Mouse (Mus musculus): ENCODE measurements at regions not wholly inside any gene's neighbourhood (a gene's known extent, or its start where the extent isn't known, plus 50 kb on each side); places are given as distances from the start of the nearest gene placed in this dataset.

GRCm38 (mm10) chr12:25177827-25178226 is 80.9 kb upstream of the Id2 start:
- H3K27ac ChIP-seq (ENCODE audit: low read depth, low read length) = no peak overlapping the region
- 79% methylated on average over 3 of the region's 3 CpGs for WGBS
- no peaks in the 10 kb centered on the region for H3K27me3 ChIP-seq (ENCODE audit: control insufficient read depth, insufficient read depth, low read length)

GRCm38 (mm10) chr12:25176565-25176964 is 79.6 kb upstream of the Id2 start:
- H3K4me3 ChIP-seq (ENCODE audit: low read length) = no peak overlapping the region
- peaks cover 3% of the 10 kb centered on the region; the same call in 1 of the 2 replicates for H3K9me3 ChIP-seq (ENCODE audit: control insufficient read depth, low read length)
- H3K9ac ChIP-seq (ENCODE audit: low read depth, low read length) = no peak overlapping the region
- H3K27me3 ChIP-seq (ENCODE audit: control insufficient read depth, insufficient read depth, low read length) = no peaks in the 10 kb centered on the region
- no peak overlapping the region for H3K4me2 ChIP-seq (replicated peaks; ENCODE audit: low read depth, low read length)
- ATAC-seq (ENCODE audit: low FRiP score, low TSS enrichment) = no peak
- H3K4me1 ChIP-seq (ENCODE audit: control insufficient read depth, insufficient read depth, low read length) = no peaks in the 10 kb centered on the region
- 85% methylated on average over 3 of the region's 3 CpGs for WGBS
- H3K27ac ChIP-seq (ENCODE audit: low read depth, low read length) = no peak overlapping the region
- no peaks in the 10 kb centered on the region for H3K36me3 ChIP-seq (ENCODE audit: control insufficient read depth, insufficient read depth, low read length)

More at GRCm38 (mm10) chr12:25177827-25178226, 80.9 kb upstream of the Id2 start:
- Histone ChIP-seq H3K4me2 (replicated peaks; ENCODE audit: low read depth, low read length) (no peak overlapping the region), H3K4me1 (ENCODE audit: control insufficient read depth, insufficient read depth, low read length) (no peaks in the 10 kb centered on the region), H3K9me3 (ENCODE audit: control insufficient read depth, low read length) (peaks cover 3% of the 10 kb centered on the region; the same call in 1 of the 2 replicates), H3K4me3 (ENCODE audit: low read length) (no peak overlapping the region), H3K36me3 (ENCODE audit: control insufficient read depth, insufficient read depth, low read length) (no peaks in the 10 kb centered on the region), H3K9ac (ENCODE audit: low read depth, low read length) (no peak overlapping the region)
- ATAC-seq (ENCODE audit: low FRiP score, low TSS enrichment) = no peak

- H3K9me3 ChIP-seq (ENCODE audit: control insufficient read depth, low read length) = no peaks in the 10 kb centered on the region
- H3K36me3 ChIP-seq (ENCODE audit: control insufficient read depth, insufficient read depth, low read length) = no peaks in the 10 kb centered on the region
- ATAC-seq (ENCODE audit: low FRiP score, low TSS enrichment) = no peak
- 86% methylated on average over 6 of the region's 6 CpGs for WGBS
- no peaks in the 10 kb centered on the region for H3K4me1 ChIP-seq (ENCODE audit: control insufficient read depth, insufficient read depth, low read length)
- no peak overlapping the region for H3K4me2 ChIP-seq (replicated peaks; ENCODE audit: low read depth, low read length)
- no peak overlapping the region for H3K9ac ChIP-seq (ENCODE audit: low read depth, low read length)
- no peak overlapping the region for H3K4me3 ChIP-seq (ENCODE audit: low read length)
- no peaks in the 10 kb centered on the region for H3K27me3 ChIP-seq (ENCODE audit: control insufficient read depth, insufficient read depth, low read length)
- no peak overlapping the region for H3K27ac ChIP-seq (ENCODE audit: low read depth, low read length)
Measured at GRCm38 (mm10) chr12:25173064-25173463, 76.1 kb upstream of the Id2 start.

- no peak overlapping the region for H3K4me3 ChIP-seq (ENCODE audit: low read length)
- no peak overlapping the region for H3K27ac ChIP-seq (ENCODE audit: low read depth, low read length)
- H3K27me3 ChIP-seq (ENCODE audit: control insufficient read depth, insufficient read depth, low read length) = no peaks in the 10 kb centered on the region
- ATAC-seq (ENCODE audit: low FRiP score, low TSS enrichment) = no peak
- H3K9me3 ChIP-seq (ENCODE audit: control insufficient read depth, low read length) = no peaks in the 10 kb centered on the region
- 86% methylated on average over 4 of the region's 4 CpGs for WGBS
- no peak overlapping the region for H3K4me2 ChIP-seq (replicated peaks; ENCODE audit: low read depth, low read length)
- no peak overlapping the region for H3K9ac ChIP-seq (ENCODE audit: low read depth, low read length)
- no peaks in the 10 kb centered on the region for H3K4me1 ChIP-seq (ENCODE audit: control insufficient read depth, insufficient read depth, low read length)
- no peaks in the 10 kb centered on the region for H3K36me3 ChIP-seq (ENCODE audit: control insufficient read depth, insufficient read depth, low read length)
Measured at GRCm38 (mm10) chr12:25172450-25172849, 75.5 kb upstream of the Id2 start.

- 77% methylated on average over 3 of the region's 3 CpGs for WGBS
- no peaks in the 10 kb centered on the region for H3K4me1 ChIP-seq (ENCODE audit: control insufficient read depth, insufficient read depth, low read length)
- no peaks in the 10 kb centered on the region for H3K9me3 ChIP-seq (ENCODE audit: control insufficient read depth, low read length)
- H3K4me3 ChIP-seq (ENCODE audit: low read length) = no peak overlapping the region
- ATAC-seq (ENCODE audit: low FRiP score, low TSS enrichment) = no peak
- H3K4me2 ChIP-seq (replicated peaks; ENCODE audit: low read depth, low read length) = no peak overlapping the region
- H3K27ac ChIP-seq (ENCODE audit: low read depth, low read length) = no peak overlapping the region
- H3K36me3 ChIP-seq (ENCODE audit: control insufficient read depth, insufficient read depth, low read length) = no peaks in the 10 kb centered on the region
- no peaks in the 10 kb centered on the region for H3K27me3 ChIP-seq (ENCODE audit: control insufficient read depth, insufficient read depth, low read length)
- H3K9ac ChIP-seq (ENCODE audit: low read depth, low read length) = no peak overlapping the region
Measured at GRCm38 (mm10) chr12:25169611-25170010, 72.7 kb upstream of the Id2 start.

GRCm38 (mm10) chr12:25168213-25168545 is 71.2 kb upstream of the Id2 start:
- no peak for ATAC-seq (ENCODE audit: low FRiP score, low TSS enrichment)
- H3K4me1 ChIP-seq (ENCODE audit: control insufficient read depth, insufficient read depth, low read length) = peaks cover 10% of the 10 kb centered on the region
- H3K27ac ChIP-seq (ENCODE audit: low read depth, low read length) = no peak overlapping the region
- 86% methylated on average over 5 of the region's 5 CpGs for WGBS
- no peak overlapping the region for H3K4me3 ChIP-seq (ENCODE audit: low read length)
- H3K27me3 ChIP-seq (ENCODE audit: control insufficient read depth, insufficient read depth, low read length) = no peaks in the 10 kb centered on the region
- H3K36me3 ChIP-seq (ENCODE audit: control insufficient read depth, insufficient read depth, low read length) = no peaks in the 10 kb centered on the region
- no peak overlapping the region for H3K9ac ChIP-seq (ENCODE audit: low read depth, low read length)
- H3K9me3 ChIP-seq (ENCODE audit: control insufficient read depth, low read length) = no peaks in the 10 kb centered on the region
- H3K4me2 ChIP-seq (replicated peaks; ENCODE audit: low read depth, low read length) = no peak overlapping the region

- Histone ChIP-seq H3K9ac (ENCODE audit: low read depth, low read length) (no peak overlapping the region), H3K27ac (ENCODE audit: low read depth, low read length) (no peak overlapping the region), H3K4me3 (ENCODE audit: low read length) (no peak overlapping the region), H3K27me3 (ENCODE audit: control insufficient read depth, insufficient read depth, low read length) (no peaks in the 10 kb centered on the region), H3K36me3 (ENCODE audit: control insufficient read depth, insufficient read depth, low read length) (no peaks in the 10 kb centered on the region), H3K9me3 (ENCODE audit: control insufficient read depth, low read length) (no peaks in the 10 kb centered on the region), H3K4me1 (ENCODE audit: control insufficient read depth, insufficient read depth, low read length) (peaks cover 14% of the 10 kb centered on the region), H3K4me2 (replicated peaks; ENCODE audit: low read depth, low read length) (no peak overlapping the region)
- 74% methylated on average over 12 of the region's 12 CpGs for WGBS
- no peak for ATAC-seq (ENCODE audit: low FRiP score, low TSS enrichment)
Measured at GRCm38 (mm10) chr12:25167504-25168212, 70.7 kb upstream of the Id2 start.

GRCm38 (mm10) chr12:25166525-25166924 is 69.6 kb upstream of the Id2 start:
- H3K27me3 ChIP-seq (ENCODE audit: control insufficient read depth, insufficient read depth, low read length) = no peaks in the 10 kb centered on the region
- WGBS = 70% methylated on average over 2 of the region's 2 CpGs
- no peak for ATAC-seq (ENCODE audit: low FRiP score, low TSS enrichment)
- no peak overlapping the region for H3K27ac ChIP-seq (ENCODE audit: low read depth, low read length)
- no peaks in the 10 kb centered on the region for H3K9me3 ChIP-seq (ENCODE audit: control insufficient read depth, low read length)
- no peak overlapping the region for H3K9ac ChIP-seq (ENCODE audit: low read depth, low read length)
- H3K36me3 ChIP-seq (ENCODE audit: control insufficient read depth, insufficient read depth, low read length) = no peaks in the 10 kb centered on the region
- H3K4me1 ChIP-seq (ENCODE audit: control insufficient read depth, insufficient read depth, low read length) = peaks cover 19% of the 10 kb centered on the region
- H3K4me2 ChIP-seq (replicated peaks; ENCODE audit: low read depth, low read length) = no peak overlapping the region
- H3K4me3 ChIP-seq (ENCODE audit: low read length) = no peak overlapping the region

- Histone ChIP-seq H3K4me1 (ENCODE audit: control insufficient read depth, insufficient read depth, low read length) (peaks cover 19% of the 10 kb centered on the region), H3K4me2 (replicated peaks; ENCODE audit: low read depth, low read length) (no peak overlapping the region), H3K27me3 (ENCODE audit: control insufficient read depth, insufficient read depth, low read length) (no peaks in the 10 kb centered on the region), H3K27ac (ENCODE audit: low read depth, low read length) (no peak overlapping the region), H3K9me3 (ENCODE audit: control insufficient read depth, low read length) (no peaks in the 10 kb centered on the region), H3K4me3 (ENCODE audit: low read length) (no peak overlapping the region), H3K9ac (ENCODE audit: low read depth, low read length) (no peak overlapping the region), H3K36me3 (ENCODE audit: control insufficient read depth, insufficient read depth, low read length) (no peaks in the 10 kb centered on the region)
- ATAC-seq (ENCODE audit: low FRiP score, low TSS enrichment) = no peak
- WGBS = 80% methylated on average over 3 of the region's 3 CpGs
Measured at GRCm38 (mm10) chr12:25165650-25166049, 68.7 kb upstream of the Id2 start.
